Mouse (Mus musculus) B cell, adult 2 months (primary cell): ENCODE data around the gene Itpkc.

Experiments
- DNase-seq, 2 experiments: peaks; one replicate each; pipeline ENCODE4 v3.0.0; 2022

The Itpkc gene

DNA sequence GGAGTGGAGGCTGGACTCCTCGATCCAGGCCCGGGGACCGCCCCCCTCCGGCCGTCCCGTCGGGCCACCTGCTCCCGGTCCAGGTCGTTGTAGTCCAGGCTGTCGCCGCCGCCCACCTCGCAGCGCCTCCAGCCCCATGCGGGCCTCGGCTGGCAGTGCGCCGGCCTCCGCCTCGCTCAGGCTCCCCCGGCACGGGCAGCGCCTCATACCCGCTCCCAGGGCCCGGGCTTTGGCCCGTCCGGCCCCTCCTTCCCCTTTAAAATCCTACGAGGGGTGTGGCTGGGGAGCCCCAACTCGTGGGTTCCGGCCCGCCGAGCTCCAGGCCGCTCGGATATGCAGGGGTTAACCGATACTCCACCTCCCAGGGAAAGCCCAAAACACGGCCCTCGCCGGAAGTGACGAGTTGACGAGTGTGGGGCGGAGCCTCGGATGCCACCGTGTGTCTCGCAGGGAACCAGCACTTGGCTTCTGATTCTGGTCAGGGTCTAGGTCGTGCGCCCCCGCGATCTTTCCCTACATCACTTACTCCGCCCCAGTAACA lies at the start of gene Itpkc:
TSS of gene Itpkc (minus strand) at position 381 of the 541 bp plus-strand sequence.
- DNase-seq = peak; percentile 92

DNA sequence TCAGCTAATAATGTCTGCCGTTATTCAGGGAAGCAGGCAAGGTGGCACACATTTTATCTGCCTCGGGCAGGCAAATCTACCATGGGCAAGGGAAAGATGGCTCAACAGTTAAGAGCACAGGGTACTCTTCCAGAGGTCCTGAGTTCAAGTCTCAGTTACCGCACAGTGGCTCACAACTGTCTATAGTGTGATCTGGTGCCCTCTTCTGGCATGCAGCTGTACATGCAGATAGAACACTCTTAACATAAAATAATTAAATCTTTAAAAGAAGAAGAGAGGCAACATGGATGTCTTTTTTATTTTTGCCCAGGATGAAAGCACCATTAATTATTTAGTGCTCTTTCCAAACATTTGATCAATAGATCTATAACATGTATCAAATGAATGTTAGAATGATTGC lies 48.7 kb upstream of the Itpkc start:
- DNase-seq = peak; percentile 22 to 36

DNA sequence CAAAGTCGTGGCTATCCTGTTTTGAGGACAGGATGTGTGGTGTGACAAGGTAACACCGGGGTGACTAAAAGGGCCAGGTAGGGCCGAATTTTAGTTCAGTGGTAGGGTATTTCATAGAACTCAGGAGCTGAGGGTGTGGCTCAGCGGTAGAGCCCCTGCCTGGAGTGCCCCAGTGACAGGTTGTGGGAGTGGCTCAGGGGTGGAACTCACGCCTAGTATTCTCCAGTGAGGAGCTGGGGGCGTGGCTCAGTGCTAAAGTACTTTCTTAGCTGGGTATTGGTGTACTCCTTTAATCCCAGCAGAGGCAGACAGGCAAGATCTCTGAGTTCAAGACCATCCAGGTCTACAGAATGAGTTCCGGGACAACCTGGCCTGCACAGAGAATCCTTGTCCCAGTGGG lies 47.6 kb upstream of the Itpkc start:
- DNase-seq = no peak

DNA sequence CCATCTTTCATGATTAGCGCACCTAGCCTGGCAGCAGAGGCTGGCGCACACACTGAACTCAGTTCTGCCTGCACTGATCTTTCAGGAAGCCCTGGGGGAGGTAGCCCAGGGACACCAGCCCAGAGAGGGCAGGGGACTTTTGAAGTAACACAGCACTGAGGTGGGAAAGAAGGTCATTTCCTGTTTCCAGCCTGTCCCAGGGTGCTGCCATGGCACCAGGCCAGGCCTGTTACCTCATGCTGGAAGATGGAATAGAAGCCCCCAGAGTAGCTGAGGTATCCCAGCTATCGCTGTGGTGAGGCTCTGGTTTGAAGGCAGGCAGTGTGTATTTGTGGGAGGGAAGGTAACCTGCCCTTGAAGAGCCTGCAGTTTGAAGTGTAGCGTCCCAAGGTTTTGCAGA lies 46.5 kb upstream of the Itpkc start:
- no peak for DNase-seq

DNA sequence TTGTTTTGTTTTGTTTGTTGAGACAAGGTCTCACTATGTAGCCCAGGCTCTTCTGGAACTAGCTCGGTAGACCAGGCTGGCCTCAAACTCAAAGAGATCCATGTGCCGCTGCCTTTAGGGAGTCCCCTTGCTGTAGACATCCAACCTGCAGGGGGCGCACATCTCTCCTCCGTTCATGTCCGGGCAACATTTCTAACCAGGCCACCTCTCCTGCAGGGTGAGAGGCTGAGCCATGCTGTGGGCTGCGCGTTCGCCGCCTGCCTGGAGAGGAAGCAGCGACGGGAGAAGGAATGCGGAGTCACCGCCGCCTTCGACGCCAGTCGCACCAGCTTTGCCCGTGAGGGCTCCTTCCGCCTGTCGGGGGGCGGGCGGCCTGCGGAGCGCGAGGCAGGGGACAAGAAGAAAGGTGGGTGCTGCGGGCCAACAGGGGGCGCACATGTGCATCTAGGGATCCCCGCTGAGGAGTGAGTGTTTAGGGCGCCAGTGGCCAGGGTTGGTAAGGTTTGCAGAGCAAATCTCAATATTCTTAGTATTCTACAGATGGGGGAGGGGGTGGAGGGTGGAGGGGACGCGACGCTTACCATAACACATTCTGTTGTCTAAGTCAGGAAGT lies 45.4 kb upstream of the Itpkc start:
- peak; percentile 38 to 44 for DNase-seq

DNA sequence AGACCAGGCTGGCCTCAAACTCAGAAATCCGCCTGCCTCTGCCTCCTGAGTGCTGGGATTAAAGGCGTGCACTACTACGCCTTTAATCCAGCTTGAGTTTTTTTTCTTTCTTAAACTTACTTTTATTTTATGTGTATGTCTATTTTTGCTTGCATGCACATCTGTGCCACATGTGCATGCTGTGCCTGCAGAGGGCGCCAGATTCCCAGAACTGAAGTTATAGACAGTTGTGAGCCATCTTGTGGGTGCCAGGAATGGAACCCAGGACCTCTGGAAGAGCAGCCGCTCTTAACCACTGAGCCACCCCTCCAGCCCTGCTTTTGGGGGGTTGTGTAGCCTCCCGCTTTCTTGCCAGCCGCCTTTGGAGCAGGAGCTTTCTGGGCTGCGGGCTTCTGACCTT lies 43.0 kb upstream of the Itpkc start:
- DNase-seq = no peak

DNA sequence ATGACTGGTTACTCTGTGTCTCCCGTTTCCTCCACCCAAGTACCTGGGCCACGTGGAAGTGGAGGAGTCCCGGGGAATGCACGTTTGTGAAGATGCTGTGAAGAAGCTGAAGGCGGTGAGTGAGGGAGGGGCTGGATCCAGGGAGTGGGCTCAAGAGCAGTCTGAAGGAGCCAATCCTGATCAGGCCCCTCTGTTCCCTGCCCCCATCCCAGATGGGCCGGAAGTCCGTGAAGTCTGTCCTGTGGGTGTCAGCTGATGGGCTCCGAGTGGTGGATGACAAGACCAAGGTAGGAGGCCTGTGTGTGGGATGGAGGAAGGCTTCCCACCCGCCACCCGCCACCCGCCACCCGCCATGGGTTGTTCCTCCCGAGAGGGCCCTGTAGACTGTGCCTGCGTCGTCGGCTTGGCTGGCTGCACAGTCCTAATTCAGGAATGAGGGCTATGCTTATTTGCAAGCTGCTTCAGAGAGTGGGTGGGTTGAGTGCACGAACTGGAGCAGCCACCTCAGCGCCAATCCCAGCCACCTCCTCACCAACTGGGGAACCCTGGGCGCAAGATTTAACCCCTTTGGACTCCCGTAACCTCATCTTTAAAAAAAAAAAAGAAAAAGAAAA lies 38.2 kb upstream of the Itpkc start:
- DNase-seq = no peak

DNA sequence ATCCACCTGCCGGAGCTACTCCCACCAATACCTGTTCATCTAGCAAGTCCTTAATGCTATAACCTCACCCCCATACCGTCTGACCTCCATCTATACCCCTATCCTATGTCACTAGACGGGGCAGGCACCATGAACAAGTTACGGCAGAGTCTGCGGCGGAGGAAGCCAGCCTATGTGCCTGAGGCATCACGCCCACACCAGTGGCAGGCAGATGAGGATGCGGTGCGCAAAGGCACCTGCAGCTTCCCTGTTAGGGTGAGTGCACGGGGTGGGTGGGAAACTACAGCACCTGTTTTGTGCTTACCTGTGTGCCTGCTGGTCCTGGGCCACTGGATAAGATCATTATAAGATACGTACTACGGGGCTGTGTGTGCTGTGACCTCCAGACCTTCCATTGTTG lies 36.3 kb upstream of the Itpkc start:
- DNase-seq = no peak

DNA sequence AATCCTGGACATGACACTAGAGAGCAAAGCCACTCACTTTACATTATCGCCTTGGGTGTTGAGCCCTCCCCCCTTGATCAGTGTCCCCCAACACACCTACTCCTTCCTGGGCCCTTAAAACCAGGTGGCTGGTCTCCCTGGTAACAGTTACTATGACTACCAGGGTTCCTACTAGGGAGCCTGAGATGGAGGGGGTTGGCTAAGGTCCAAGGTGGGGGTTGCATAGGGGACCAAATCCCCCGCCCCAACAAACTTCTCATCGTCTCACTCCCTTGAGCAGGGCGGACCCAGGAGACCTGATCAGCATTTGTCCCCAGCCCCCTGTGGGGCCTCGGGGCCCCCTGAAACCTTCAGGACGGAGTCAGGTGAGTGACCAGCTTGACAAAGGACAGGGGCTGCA lies 33.4 kb upstream of the Itpkc start:
- DNase-seq = no peak

- no peak for DNase-seq
Measured at GRCm38 (mm10) chr7:27260856-27261255, 32.4 kb upstream of the Itpkc start.

DNA sequence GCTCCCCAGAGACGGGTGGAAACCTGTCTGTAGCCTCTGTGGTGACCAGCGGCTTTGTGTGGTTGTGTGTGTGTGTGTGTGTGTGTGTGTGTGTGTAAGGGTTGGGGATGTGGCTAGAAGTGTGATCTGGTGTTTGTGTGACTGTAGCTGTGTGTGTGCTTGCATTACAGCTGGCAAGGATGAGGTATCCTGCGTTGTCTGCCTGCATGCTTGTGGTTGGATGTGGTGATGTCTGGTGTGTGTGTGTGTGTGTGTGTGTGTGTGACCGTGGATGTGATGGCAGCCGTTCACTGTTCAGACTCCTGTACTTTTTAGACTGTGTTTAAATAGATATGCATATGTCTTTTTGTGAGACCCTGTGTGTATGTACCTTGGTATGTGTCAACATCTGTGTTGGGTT lies 31.3 kb upstream of the Itpkc start:
- no peak for DNase-seq

GRCm38 (mm10) chr7:27259271-27259721 lies 30.8 kb upstream of the Itpkc start:
- DNase-seq = peak in 1 of 2 experiments; percentile 11

DNA sequence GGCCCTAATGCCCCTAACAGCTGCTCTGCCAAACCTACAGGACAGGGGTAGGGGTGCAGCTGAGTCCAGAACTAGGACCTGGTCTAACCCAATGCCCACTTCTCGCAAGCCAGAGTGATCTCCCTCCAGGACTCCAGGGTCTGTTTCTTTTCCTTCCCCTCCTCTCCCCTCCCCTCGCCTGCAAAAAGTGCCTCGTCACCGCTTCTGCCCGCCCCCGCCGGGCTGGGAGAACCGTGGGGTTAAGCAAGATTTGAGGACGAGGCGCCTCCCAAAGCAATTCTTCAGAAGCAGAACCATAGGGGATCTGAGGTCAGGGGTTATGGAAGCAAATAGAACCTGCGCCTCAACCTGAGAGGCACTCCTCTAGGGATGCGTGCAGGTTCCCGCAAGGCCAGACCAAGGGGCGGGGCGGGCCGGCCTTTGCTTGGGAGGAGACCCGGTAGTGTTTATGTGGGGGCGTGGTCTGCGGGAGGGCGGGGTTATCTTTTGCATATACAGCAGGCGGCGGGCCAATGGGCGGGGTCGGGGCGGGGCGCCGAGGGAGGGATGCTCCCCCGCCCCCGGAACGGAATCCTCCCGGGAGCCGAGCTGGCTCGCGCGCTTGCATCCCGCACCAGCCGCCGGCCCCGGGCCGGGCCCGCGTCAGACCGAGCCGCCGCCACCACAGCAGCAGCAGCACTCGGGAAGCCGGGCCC lies 29.9 kb upstream of the Itpkc start, which contains the start of gene Numbl:
TSS of gene Numbl (plus strand) at position 229 of the 695 bp plus-strand sequence.
- peak; percentile 90 for DNase-seq

GRCm38 (mm10) chr7:27257852-27258204 lies 29.4 kb upstream of the Itpkc start:
- DNase-seq = no peak

DNA sequence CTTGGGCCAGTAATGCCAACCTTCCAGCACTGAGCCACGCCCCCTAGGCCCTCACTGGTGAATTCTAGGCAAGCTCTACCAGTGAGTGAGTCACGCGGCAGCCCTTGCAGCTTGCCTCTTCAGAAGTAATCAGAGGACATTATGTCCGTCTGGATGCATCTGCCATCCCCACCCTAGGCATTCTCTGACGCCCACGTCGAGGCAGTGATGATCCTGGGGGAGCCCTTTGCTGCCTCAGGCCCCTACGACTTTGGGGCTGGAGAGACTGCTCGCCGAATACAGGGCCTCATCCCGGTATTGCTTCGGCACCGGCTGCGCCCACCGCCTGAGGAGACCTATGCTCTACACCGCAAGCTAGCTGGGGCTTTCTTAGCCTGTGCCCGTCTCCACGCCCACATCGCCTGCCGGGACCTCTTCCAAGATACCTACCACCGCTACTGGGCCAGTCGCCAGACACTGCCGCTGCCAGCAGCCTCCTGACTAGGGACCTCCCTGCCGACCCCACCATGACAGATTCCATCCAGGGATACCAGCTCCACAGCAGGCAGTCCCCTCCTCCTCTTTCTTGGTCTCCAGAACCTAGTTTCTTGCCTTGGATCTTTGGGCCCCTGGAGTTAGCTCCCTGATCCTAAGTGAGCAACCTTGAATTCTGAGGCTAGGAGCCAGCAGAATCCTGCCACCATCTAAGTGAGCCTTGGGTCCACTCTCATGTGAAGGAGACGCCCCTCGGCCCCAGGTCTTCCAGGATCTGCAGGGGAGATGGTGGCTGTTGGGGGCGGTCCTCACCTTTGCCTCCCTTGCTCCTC lies 28.8 kb upstream of the Itpkc start:
- DNase-seq = no peak

GRCm38 (mm10) chr7:27255721-27256120 lies 27.3 kb upstream of the Itpkc start:
- peak in 1 of 2 experiments; percentile 14 for DNase-seq

GRCm38 (mm10) chr7:27251946-27252345 lies 23.5 kb upstream of the Itpkc start:
- no peak for DNase-seq

- DNase-seq = no peak
Measured at GRCm38 (mm10) chr7:27249928-27250327, 21.5 kb upstream of the Itpkc start.

GRCm38 (mm10) chr7:27249146-27249545 lies 20.7 kb upstream of the Itpkc start:
- peak; percentile 45 to 46 for DNase-seq

DNA sequence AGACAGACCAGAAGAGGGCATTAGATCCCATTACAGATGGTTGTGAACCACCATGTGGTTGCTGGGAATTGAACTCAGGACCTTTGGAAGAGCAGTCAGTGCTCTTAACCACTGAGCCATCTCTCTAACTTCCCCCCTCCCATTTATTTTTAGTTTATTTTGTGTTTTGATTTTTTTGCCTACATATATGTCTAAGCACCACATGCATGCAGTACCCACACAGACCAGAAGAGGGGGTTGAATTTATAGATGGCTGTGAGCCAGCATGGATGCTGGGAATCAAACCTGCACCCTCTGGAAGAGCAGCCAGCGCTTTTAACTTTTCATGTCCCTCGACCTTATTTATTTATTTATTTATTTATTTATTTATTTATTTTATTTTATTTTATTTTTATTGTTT lies 15.6 kb upstream of the Itpkc start:
- DNase-seq = peak; percentile 70 to 71

GRCm38 (mm10) chr7:27243211-27243610 lies 14.8 kb upstream of the Itpkc start:
- DNase-seq = no peak

DNA sequence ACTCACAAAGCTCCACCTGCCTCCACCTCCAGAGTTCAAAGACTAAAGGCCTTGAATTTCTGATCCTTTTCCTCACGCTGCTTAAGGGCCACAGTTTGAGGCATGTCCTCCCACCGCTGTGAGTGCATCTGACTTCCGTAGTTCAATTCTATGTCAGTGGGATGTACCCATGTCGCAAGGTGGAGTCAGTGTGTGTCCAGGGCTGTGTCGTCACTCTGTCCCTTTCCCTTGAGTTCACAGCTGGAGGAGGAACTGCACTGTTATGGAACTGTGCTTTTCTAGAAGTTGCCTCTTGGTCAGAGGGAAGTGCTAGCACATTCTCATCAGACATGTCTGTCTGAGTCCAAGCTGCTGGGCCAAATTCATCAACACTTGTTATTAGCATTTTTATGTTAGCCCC lies 10.1 kb upstream of the Itpkc start:
- no peak for DNase-seq

GRCm38 (mm10) chr7:27237527-27237926 lies 9.1 kb upstream of the Itpkc start:
- no peak for DNase-seq
